Mouse (Mus musculus): ENCODE data around the gene Ifnlr1. TPM values are rescaled to one million over a fixed set of nuclear protein-coding genes. Genes with fewer than 3 reads are reported as not detected.
"Not testable (repeated sequence)": the region's sequence is repeated elsewhere in the genome, so short reads cannot be mapped to it uniquely, and the experiment has no call there.

Gene Ifnlr1
- polyA plus RNA-seq, 1 experiment = not detected

DNA sequence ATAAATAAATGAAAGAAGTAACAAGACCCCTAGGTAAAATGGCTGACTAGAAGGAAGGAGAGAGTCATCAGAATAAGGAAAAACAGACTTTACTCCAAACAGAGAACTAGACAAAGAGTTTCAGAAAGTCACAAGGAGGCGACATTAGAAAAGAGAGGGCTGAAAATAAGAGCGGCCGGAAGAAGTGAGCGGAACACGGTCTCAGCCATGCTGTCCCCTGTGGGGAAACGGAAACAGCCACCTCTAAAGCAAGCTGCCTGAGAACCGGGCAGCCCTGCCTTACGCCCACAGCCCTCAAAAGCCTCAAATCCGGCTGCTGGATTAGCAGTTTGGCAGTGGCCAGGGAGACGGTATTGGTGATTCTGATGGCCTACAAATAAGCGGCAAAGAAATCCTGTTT, 23.5 kb downstream of the Ifnlr1 start:
- no peak overlapping the region for H3ac ChIP-seq (ENCODE audit: control insufficient read depth, insufficient read length, low read depth)
- H3K4me3 ChIP-seq (ENCODE audit: insufficient read depth, poor library complexity, severe bottlenecking) = no peak overlapping the region
- H3K79me3 ChIP-seq (ENCODE audit: low read depth) = no peaks in the 10 kb centered on the region
- H3K27me3 ChIP-seq (ENCODE audit: control insufficient read depth, insufficient read depth, insufficient read length) = peaks cover 13% of the 10 kb centered on the region
- no peaks in the 10 kb centered on the region for H3K36me3 ChIP-seq (ENCODE audit: control insufficient read depth, insufficient read depth)
- no peaks in the 10 kb centered on the region for H3K79me2 ChIP-seq (ENCODE audit: control insufficient read depth, insufficient read depth)
- TF ChIP-seq CEBPB (IDR thresholded peaks at IDR 0.05; ENCODE audit: low read depth) (no peak), CTCF (IDR thresholded peaks at IDR 0.05; ENCODE audit: control insufficient read depth, insufficient read depth, insufficient read length) (no peak), USF1 (IDR thresholded peaks at IDR 0.05; ENCODE audit: low read depth) (no peak), MAX (IDR thresholded peaks at IDR 0.05) (no peak), FOSL1 (IDR thresholded peaks at IDR 0.05; ENCODE audit: insufficient read depth, low read length, poor library complexity, severe bottlenecking) (no peak), MYOD1 (IDR thresholded peaks at IDR 0.05; ENCODE audit: control insufficient read depth, insufficient read length, low read depth) (no peak)

DNA sequence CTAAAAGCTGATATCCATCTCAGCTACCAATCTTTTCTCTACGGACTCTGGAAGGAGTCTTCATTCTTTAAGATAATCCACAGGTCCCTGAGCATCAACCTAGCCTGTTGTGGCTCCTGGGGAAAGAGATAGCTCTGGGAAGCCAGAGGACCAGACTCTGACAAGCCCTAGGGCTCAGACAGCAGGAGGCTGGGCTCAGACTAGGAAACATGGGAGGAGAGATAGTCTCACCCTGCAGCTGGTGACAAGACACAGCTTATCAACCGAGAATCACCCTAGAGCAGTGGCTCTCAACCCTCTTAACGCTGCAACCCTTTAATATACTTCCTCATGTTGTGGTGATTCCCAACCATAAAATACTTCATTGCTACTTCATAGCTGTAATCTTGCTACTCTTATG, 24.3 kb downstream of the Ifnlr1 start:
- Histone ChIP-seq H3K79me2 (ENCODE audit: control insufficient read depth, insufficient read depth) (no peaks in the 10 kb centered on the region), H3K27me3 (ENCODE audit: control insufficient read depth, insufficient read depth, insufficient read length) (peaks cover 8% of the 10 kb centered on the region), H3ac (ENCODE audit: control insufficient read depth, insufficient read length, low read depth) (no peak overlapping the region), H3K4me3 (ENCODE audit: insufficient read depth, poor library complexity, severe bottlenecking) (no peak overlapping the region), H3K36me3 (ENCODE audit: control insufficient read depth, insufficient read depth) (no peaks in the 10 kb centered on the region), H3K79me3 (ENCODE audit: low read depth) (no peaks in the 10 kb centered on the region)
- TF ChIP-seq MAX (IDR thresholded peaks at IDR 0.05) (no peak), MYOD1 (IDR thresholded peaks at IDR 0.05; ENCODE audit: control insufficient read depth, insufficient read length, low read depth) (no peak), FOSL1 (IDR thresholded peaks at IDR 0.05; ENCODE audit: insufficient read depth, low read length, poor library complexity, severe bottlenecking) (no peak), MYOG (IDR thresholded peaks at IDR 0.05; ENCODE audit: control insufficient read depth, extremely low read depth, insufficient read length) (no peak), USF1 (IDR thresholded peaks at IDR 0.05; ENCODE audit: low read depth) (no peak), CTCF (IDR thresholded peaks at IDR 0.05; ENCODE audit: control insufficient read depth, insufficient read depth, insufficient read length) (no peak), CEBPB (IDR thresholded peaks at IDR 0.05; ENCODE audit: low read depth) (no peak)

DNA sequence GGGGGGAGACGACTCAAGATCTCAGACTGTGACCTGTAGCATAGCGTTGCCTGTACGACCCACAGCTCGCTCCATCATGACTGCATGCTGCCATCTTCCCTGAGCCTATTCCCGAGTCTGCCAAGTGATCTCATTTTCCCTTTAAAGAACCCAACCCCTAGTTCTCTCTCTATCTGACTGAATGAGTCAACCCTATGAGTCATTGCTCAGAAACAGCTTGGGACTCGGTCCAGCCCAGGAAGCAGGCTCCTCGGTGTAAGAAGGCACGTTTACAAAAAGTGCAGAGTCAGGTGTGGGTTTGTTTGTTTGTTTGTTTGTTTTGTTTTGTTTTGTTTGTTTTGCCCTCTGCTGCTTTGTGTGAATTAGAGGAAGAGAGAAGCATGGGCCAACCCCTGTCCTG, 28.7 kb downstream of the Ifnlr1 start:
- Histone ChIP-seq H3K79me3 (ENCODE audit: low read depth) (no peaks in the 10 kb centered on the region), H3K4me3 (ENCODE audit: insufficient read depth, poor library complexity, severe bottlenecking) (no peak overlapping the region)
- peak; percentile 38 for TF ChIP-seq FOSL1 (IDR thresholded peaks at IDR 0.05; ENCODE audit: insufficient read depth, low read length, poor library complexity, severe bottlenecking)
- TF ChIP-seq MAX (IDR thresholded peaks at IDR 0.05) = no peak

DNA sequence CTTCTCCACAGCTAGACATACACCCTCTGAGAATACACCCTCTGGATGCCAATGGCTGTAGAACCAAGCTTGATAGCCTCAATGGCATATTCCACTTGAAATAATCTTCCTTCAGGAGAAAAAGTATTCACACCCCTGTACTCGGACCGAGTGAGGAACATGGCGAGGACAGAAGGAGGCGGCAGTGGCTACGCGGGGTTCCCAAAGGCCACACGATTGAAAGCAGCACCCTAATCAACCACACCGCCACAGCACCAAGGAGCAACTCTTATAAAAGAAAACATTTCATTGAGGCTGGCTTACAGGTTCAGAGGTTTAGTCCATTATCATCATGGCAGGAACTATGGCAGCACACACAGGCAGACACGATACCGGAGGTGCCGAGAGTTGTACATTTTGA, 30.4 kb downstream of the Ifnlr1 start:
- not testable (repeated sequence) for H3K79me2 ChIP-seq (ENCODE audit: control insufficient read depth, insufficient read depth); H3K27me3 ChIP-seq (ENCODE audit: control insufficient read depth, insufficient read depth, insufficient read length); H3K4me3 ChIP-seq (ENCODE audit: insufficient read depth, poor library complexity, severe bottlenecking)

More for the DNA sequence above, 28.7 kb downstream of the Ifnlr1 start:
- H3ac ChIP-seq (ENCODE audit: control insufficient read depth, insufficient read length, low read depth) = no peak overlapping the region
- H3K36me3 ChIP-seq (ENCODE audit: control insufficient read depth, insufficient read depth) = no peaks in the 10 kb centered on the region
- no peaks in the 10 kb centered on the region for H3K27me3 ChIP-seq (ENCODE audit: control insufficient read depth, insufficient read depth, insufficient read length)
- no peaks in the 10 kb centered on the region for H3K79me2 ChIP-seq (ENCODE audit: control insufficient read depth, insufficient read depth)

DNA sequence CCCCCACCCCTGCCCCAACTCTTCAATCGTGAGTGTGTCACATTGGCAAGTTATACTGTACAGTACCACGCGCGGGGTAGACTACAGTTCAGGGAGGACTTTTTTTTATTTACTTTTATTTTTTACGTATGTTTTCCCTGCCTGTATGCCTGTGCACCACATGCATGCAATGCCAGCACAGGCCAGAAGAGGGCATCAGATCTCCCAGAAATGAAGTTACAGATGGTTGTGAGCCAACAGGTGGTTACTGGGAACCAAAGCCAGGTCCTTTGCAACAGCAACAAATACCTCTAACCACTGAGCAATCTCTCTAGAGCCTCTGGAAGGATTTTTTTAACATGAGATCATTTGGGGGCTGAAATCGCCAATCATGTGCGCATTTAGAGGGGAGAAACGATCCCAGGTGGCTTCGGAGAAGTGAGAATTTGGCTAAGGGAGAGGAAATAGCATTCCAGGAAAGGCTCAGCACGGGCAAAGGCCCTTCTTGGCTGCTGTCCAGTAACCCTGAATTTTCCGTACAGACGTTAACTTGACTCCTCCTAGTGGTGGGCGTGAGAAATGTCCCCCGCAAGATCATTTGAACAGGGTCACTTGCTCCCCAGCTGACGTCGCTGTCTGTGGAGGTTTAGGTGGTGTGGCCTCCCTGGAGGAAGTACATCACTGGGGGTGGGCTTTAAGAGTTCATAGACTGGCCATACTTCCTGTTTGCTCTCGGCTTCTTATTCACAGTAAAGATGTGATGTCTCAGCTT, 36.6 kb downstream of the Ifnlr1 start:
- no peaks in the 10 kb centered on the region for H3K79me3 ChIP-seq (ENCODE audit: low read depth)
- H3K4me3 ChIP-seq (ENCODE audit: insufficient read depth, poor library complexity, severe bottlenecking) = no peak overlapping the region
- H3K27me3 ChIP-seq (ENCODE audit: control insufficient read depth, insufficient read depth, insufficient read length) = peaks cover 3% of the 10 kb centered on the region
- no peak overlapping the region for H3ac ChIP-seq (ENCODE audit: control insufficient read depth, insufficient read length, low read depth)
- TF ChIP-seq MYOG (IDR thresholded peaks at IDR 0.05; ENCODE audit: control insufficient read depth, extremely low read depth, insufficient read length) (no peak), FOSL1 (IDR thresholded peaks at IDR 0.05; ENCODE audit: insufficient read depth, low read length, poor library complexity, severe bottlenecking) (no peak), USF1 (IDR thresholded peaks at IDR 0.05; ENCODE audit: low read depth) (no peak), MAX (IDR thresholded peaks at IDR 0.05) (no peak), CEBPB (IDR thresholded peaks at IDR 0.05; ENCODE audit: low read depth) (no peak), CTCF (IDR thresholded peaks at IDR 0.05; ENCODE audit: control insufficient read depth, insufficient read depth, insufficient read length) (no peak), MYOD1 (IDR thresholded peaks at IDR 0.05; ENCODE audit: control insufficient read depth, insufficient read length, low read depth) (no peak)
- H3K36me3 ChIP-seq (ENCODE audit: control insufficient read depth, insufficient read depth) = no peaks in the 10 kb centered on the region
- H3K79me2 ChIP-seq (ENCODE audit: control insufficient read depth, insufficient read depth) = no peaks in the 10 kb centered on the region

More for the DNA sequence above, 30.4 kb downstream of the Ifnlr1 start:
- H3ac ChIP-seq (ENCODE audit: control insufficient read depth, insufficient read length, low read depth); H3K79me3 ChIP-seq (ENCODE audit: low read depth); H3K36me3 ChIP-seq (ENCODE audit: control insufficient read depth, insufficient read depth): not testable (repeated sequence)

DNA sequence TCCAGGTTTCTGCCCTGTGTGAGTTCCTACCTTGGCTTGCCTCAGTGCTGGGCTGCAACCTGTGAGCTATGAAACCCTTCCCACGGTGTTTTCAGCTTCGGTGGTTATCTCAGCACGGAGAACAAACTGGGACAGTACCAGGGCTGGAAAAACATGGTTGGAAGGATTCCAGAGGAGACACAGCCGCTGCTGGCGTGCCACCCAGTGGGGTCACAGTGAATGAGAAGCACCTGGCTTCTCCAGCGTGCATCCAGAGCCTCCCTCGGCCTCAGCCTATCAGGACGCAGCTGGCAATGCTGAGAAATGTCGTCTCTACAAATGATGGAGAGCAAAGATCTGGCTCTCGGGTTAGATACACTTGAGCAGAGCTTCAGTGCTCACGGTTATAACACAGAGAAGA, 40.3 kb downstream of the Ifnlr1 start:
- Histone ChIP-seq H3K27me3 (ENCODE audit: control insufficient read depth, insufficient read depth, insufficient read length) (peaks cover 3% of the 10 kb centered on the region), H3ac (ENCODE audit: control insufficient read depth, insufficient read length, low read depth) (no peak overlapping the region), H3K4me3 (ENCODE audit: insufficient read depth, poor library complexity, severe bottlenecking) (no peak overlapping the region), H3K36me3 (ENCODE audit: control insufficient read depth, insufficient read depth) (no peaks in the 10 kb centered on the region), H3K79me3 (ENCODE audit: low read depth) (no peaks in the 10 kb centered on the region), H3K79me2 (ENCODE audit: control insufficient read depth, insufficient read depth) (no peaks in the 10 kb centered on the region)
- no peak for TF ChIP-seq FOSL1 (IDR thresholded peaks at IDR 0.05; ENCODE audit: insufficient read depth, low read length, poor library complexity, severe bottlenecking)
- no peak for TF ChIP-seq USF1 (IDR thresholded peaks at IDR 0.05; ENCODE audit: low read depth)
- TF ChIP-seq CTCF (IDR thresholded peaks at IDR 0.05; ENCODE audit: control insufficient read depth, insufficient read depth, insufficient read length) = no peak
- TF ChIP-seq CEBPB (IDR thresholded peaks at IDR 0.05; ENCODE audit: low read depth) = no peak
- no peak for TF ChIP-seq MYOG (IDR thresholded peaks at IDR 0.05; ENCODE audit: control insufficient read depth, extremely low read depth, insufficient read length)
- no peak for TF ChIP-seq MYOD1 (IDR thresholded peaks at IDR 0.05; ENCODE audit: control insufficient read depth, insufficient read length, low read depth)
- TF ChIP-seq MAX (IDR thresholded peaks at IDR 0.05) = no peak

All from C2C12 (cell line).